Mouse (Mus musculus): ENCODE data around the gene Bnip1. TPM values are rescaled to one million over a fixed set of nuclear protein-coding genes. Genes with fewer than 3 reads are reported as not detected.

Bnip1 gene
- 16.1 and 16.5 TPM in 2 replicates for polyA plus RNA-seq (2012; rRNA removed)

DNA sequence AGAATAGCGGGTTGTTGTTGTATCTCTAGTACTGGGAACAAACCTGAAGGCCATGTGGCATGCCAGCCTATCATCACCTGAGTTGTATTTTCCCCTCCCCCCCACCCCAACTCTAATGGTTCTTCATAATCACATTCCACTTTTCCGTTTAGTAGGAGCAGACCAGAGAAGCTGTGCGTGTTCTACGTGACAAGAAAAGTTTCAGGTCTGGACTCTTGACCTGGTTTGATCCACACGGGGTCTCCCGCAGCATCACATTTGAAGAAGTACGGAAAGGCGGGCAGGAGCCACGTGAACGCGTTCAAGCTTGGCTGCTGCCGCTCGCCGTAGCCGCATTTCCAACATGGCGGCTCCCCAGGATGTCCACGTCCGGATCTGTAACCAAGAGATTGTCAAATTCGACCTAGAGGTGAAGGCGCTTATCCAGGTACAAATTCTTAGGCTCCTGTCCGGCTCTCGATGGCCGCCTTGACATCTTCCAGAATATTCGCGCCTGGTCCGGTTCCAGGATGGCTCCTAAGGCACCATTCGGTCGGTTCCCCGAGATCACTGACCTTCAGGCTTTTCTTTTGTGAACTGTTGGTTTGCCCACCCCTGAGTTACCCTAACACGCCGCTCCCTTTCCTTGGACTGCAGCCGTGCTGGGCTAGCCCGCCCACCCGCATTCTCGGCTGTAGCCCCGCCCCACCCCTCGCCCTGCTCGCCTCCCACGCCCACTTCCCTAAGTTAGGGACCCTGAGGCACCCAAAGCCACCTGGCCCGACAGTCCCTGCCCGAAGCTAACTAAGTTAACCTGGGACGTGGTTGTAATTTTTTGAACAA, at the start of gene Bnip1:
Gene Bnip1 (plus strand): TSS at position 317 of the 822 bp plus-strand sequence.

Other genes with a start within 250 kb of the Bnip1 start
- gene Ergic1, start 219.6 kb upstream of the Bnip1 start, polyA plus RNA-seq (2012; rRNA removed): 53.4 and 55.7 TPM in 2 replicates
- 27.0 and 35.9 TPM in 2 replicates for gene Dusp1, start 218.9 kb upstream of the Bnip1 start, polyA plus RNA-seq (2012; rRNA removed)
- gene Atp6v0e, start 117.8 kb upstream of the Bnip1 start, polyA plus RNA-seq (2012; rRNA removed): 93.2 and 101 TPM in 2 replicates
- 2.7 and 3.5 TPM in 2 replicates for gene Crebrf, start 65.4 kb upstream of the Bnip1 start, polyA plus RNA-seq (2012; rRNA removed)
- gene Nkx2-5, start 63.9 kb downstream of the Bnip1 start, polyA plus RNA-seq (2012; rRNA removed): not detected in 2 replicates
- gene Kifc5b, start 136.0 kb downstream of the Bnip1 start, polyA plus RNA-seq (2012; rRNA removed): 6.3 and 8.5 TPM in 2 replicates
- 8.9 and 9.6 TPM in 2 replicates for gene Phf1, start 152.0 kb downstream of the Bnip1 start, polyA plus RNA-seq (2012; rRNA removed)
- gene Cuta, start 158.5 kb downstream of the Bnip1 start, polyA plus RNA-seq (2012; rRNA removed): 49.2 and 54.1 TPM in 2 replicates
- gene Syngap1, start 160.2 kb downstream of the Bnip1 start, polyA plus RNA-seq (2012; rRNA removed): 1.9 and 2.7 TPM in 2 replicates
- gene Zbtb9, start 192.1 kb downstream of the Bnip1 start, polyA plus RNA-seq (2012; rRNA removed): 3.7 and 4.3 TPM in 2 replicates
- gene Bak1, start 247.9 kb downstream of the Bnip1 start, polyA plus RNA-seq (2012; rRNA removed): 17.1 and 18.0 TPM in 2 replicates